Mouse (Mus musculus) neural tube, embryonic 15.5 days (tissue): ENCODE measurements around the gene Acp5. TPM values are rescaled to one million over a fixed set of nuclear protein-coding genes. Genes with fewer than 3 reads are reported as not detected.

Source experiments
- ATAC-seq: fragments of 200-750 bp; cut with Nextera tagmentation; 2 replicates; pipeline ENCODE4 v1.8.0; 2017; ENCODE audit warnings: mild to moderate bottlenecking, moderate TSS enrichment, moderate library complexity; ENCODE audit not compliant: low FRiP score
- H3K27ac ChIP-seq: fragments of 300-500 bp; sonication (generic); replicated peaks from 2 replicates; pipeline ENCODE4 v1.5.1; 2015; ENCODE audit warnings: mild to moderate bottlenecking, inconsistent platforms
- H3K27me3 ChIP-seq: fragments of 300-500 bp; sonication (generic); replicated peaks from 2 replicates; pipeline ENCODE4 v1.6.1; 2015; ENCODE audit warnings: inconsistent platforms
- H3K36me3 ChIP-seq: fragments of 300-500 bp; sonication (generic); 2 replicates; pipeline ENCODE4 v1.6.1; 2015; ENCODE audit warnings: inconsistent platforms
- H3K4me1 ChIP-seq: fragments of 300-500 bp; sonication (generic); 2 replicates; pipeline ENCODE4 v1.6.1; 2015; ENCODE audit warnings: inconsistent platforms
- H3K4me2 ChIP-seq: fragments of 300-500 bp; sonication (generic); 2 replicates; pipeline ENCODE4 v1.6.1; 2015; ENCODE audit warnings: inconsistent platforms, mild to moderate bottlenecking, moderate library complexity
- H3K4me3 ChIP-seq: fragments of 300-500 bp; sonication (generic); replicated peaks from 2 replicates; pipeline ENCODE4 v1.5.1; 2015; ENCODE audit warnings: mild to moderate bottlenecking, inconsistent platforms
- H3K9ac ChIP-seq: fragments of 300-500 bp; sonication (generic); replicated peaks from 2 replicates; pipeline ENCODE4 v1.6.1; 2015; ENCODE audit warnings: mild to moderate bottlenecking, inconsistent platforms
- H3K9me3 ChIP-seq: fragments of 300-500 bp; sonication (generic); replicated peaks from 2 replicates; pipeline ENCODE4 v1.6.1; 2016; ENCODE audit warnings: inconsistent platforms
- WGBS: fragments of 180-500 bp; shearing (Covaris S2); methylation state at CpG from one replicate; pipeline ENCODE4 v1.1.7; 2015; ENCODE audit warnings: mixed read lengths; 5-methylcytosine and 5-hydroxymethylcytosine counted together
- polyA plus RNA-seq: library from polyadenylated mRNA; unstranded; fragments of >200 nt; fragmentation: Nextera tagmentation; extraction: Ambion mirVana; gene quantifications from 2 replicates; pipeline ENCODE4 v1.2.1, GENCODE M21; 2015

Gene Acp5
- polyA plus RNA-seq: 1.0 and 7.1 TPM in 2 replicates

GRCm38 (mm10) chr9:22135644-22136390 lies at the start of gene Acp5:
Gene Acp5, minus strand, starts transcription at chr9:22135711.
- 72% methylated on average over 7 of the region's 7 CpGs for WGBS
- Histone ChIP-seq H3K27ac (no peak within 1 kb of the TSS), H3K4me3 (no peak within 1 kb of the TSS), H3K9ac (no peak within 1 kb of the TSS), H3K27me3 (peaks cover 20% of the 10 kb centered on the region), H3K4me1 (peaks cover 12% of the 10 kb centered on the region), H3K4me2 (no peak within 1 kb of the TSS), H3K9me3 (no peaks in the 10 kb centered on the region), H3K36me3 (no peaks in the 10 kb centered on the region)
- no peak for ATAC-seq

- Histone ChIP-seq H3K9ac (no peak overlapping the region), H3K4me3 (no peak overlapping the region), H3K27ac (no peak overlapping the region), H3K4me2 (no peak overlapping the region), H3K4me1 (no peaks in the 10 kb centered on the region), H3K36me3 (no peaks in the 10 kb centered on the region), H3K27me3 (no peaks in the 10 kb centered on the region), H3K9me3 (no peaks in the 10 kb centered on the region)
- 86% methylated on average over 4 of the region's 4 CpGs for WGBS
- no peak for ATAC-seq
These were observed 36.8 kb upstream of the Acp5 start for GRCm38 (mm10) chr9:22172318-22172717.

GRCm38 (mm10) chr9:22169327-22169726 lies 33.8 kb upstream of the Acp5 start:
- Histone ChIP-seq H3K36me3 (no peaks in the 10 kb centered on the region), H3K27ac (no peak overlapping the region), H3K4me2 (no peak overlapping the region), H3K4me3 (no peak overlapping the region), H3K27me3 (no peaks in the 10 kb centered on the region), H3K9me3 (no peaks in the 10 kb centered on the region), H3K9ac (no peak overlapping the region), H3K4me1 (peaks cover 5% of the 10 kb centered on the region; the same call in 1 of the 2 replicates)
- WGBS: 92% methylated on average over 11 of the region's 11 CpGs
- no peak for ATAC-seq

GRCm38 (mm10) chr9:22167751-22168150 lies 32.2 kb upstream of the Acp5 start:
- ATAC-seq: no peak
- Histone ChIP-seq H3K27ac (no peak overlapping the region), H3K9me3 (no peaks in the 10 kb centered on the region), H3K4me3 (no peak overlapping the region), H3K9ac (no peak overlapping the region), H3K36me3 (no peaks in the 10 kb centered on the region), H3K4me2 (no peak overlapping the region), H3K27me3 (no peaks in the 10 kb centered on the region), H3K4me1 (peaks cover 5% of the 10 kb centered on the region; the same call in 1 of the 2 replicates)
- WGBS: 98% methylated on average over 4 of the region's 4 CpGs

DNA sequence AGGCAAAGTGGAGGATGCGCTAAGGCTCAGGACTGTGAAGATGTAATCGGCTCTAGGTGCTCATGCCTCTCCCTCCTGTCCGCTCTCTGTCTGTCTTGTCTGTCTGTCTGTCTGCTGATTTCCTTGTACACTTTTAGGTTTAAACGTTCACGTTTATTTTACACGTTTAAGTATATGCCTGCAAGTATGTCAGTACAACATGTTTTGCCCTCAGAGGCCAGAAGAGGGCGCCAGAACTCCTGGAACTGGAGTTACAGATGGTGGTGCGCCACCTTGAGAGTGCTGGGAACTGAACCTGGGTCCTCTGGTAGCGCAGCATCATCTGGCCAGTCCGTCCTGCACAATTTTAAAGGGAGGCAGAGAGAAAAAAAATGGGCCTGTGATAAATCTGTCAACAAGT lies 31.2 kb upstream of the Acp5 start:
- WGBS: 94% methylated on average over 10 of the region's 10 CpGs

DNA sequence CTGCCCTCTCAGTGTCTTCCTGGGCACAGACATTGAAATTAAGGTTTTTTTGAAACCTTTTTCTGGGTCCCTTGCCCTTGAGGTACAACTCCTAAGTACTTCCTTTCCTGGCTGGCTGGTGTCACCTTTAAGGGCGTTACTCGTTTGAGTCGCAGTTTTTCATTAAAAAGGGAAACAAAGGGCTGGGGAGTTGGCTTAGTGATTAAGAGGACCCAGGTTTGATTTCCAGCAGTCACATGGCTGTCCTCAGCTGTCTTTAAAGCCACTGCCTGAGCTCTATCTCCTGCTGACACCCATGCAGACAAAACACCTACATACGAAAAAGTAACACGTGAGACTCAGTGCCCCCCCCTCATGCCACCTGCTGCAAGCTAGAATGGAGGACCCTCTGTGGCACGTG lies 30.5 kb upstream of the Acp5 start:
- WGBS: 60% methylated on average over 6 of the region's 6 CpGs
- Histone ChIP-seq H3K27ac (no peak overlapping the region), H3K9me3 (no peaks in the 10 kb centered on the region), H3K4me1 (peaks cover 5% of the 10 kb centered on the region; the same call in 1 of the 2 replicates), H3K27me3 (no peaks in the 10 kb centered on the region), H3K9ac (no peak overlapping the region), H3K36me3 (no peaks in the 10 kb centered on the region), H3K4me2 (no peak overlapping the region; the same call in 1 of the 2 replicates), H3K4me3 (no peak overlapping the region)
- ATAC-seq: no peak

More for the DNA sequence above, 31.2 kb upstream of the Acp5 start:
- Histone ChIP-seq H3K4me3 (no peak overlapping the region), H3K36me3 (no peaks in the 10 kb centered on the region), H3K9me3 (no peaks in the 10 kb centered on the region), H3K27ac (no peak overlapping the region), H3K27me3 (no peaks in the 10 kb centered on the region), H3K4me2 (no peak overlapping the region), H3K9ac (no peak overlapping the region), H3K4me1 (peaks cover 5% of the 10 kb centered on the region; the same call in 1 of the 2 replicates)
- ATAC-seq: no peak

DNA sequence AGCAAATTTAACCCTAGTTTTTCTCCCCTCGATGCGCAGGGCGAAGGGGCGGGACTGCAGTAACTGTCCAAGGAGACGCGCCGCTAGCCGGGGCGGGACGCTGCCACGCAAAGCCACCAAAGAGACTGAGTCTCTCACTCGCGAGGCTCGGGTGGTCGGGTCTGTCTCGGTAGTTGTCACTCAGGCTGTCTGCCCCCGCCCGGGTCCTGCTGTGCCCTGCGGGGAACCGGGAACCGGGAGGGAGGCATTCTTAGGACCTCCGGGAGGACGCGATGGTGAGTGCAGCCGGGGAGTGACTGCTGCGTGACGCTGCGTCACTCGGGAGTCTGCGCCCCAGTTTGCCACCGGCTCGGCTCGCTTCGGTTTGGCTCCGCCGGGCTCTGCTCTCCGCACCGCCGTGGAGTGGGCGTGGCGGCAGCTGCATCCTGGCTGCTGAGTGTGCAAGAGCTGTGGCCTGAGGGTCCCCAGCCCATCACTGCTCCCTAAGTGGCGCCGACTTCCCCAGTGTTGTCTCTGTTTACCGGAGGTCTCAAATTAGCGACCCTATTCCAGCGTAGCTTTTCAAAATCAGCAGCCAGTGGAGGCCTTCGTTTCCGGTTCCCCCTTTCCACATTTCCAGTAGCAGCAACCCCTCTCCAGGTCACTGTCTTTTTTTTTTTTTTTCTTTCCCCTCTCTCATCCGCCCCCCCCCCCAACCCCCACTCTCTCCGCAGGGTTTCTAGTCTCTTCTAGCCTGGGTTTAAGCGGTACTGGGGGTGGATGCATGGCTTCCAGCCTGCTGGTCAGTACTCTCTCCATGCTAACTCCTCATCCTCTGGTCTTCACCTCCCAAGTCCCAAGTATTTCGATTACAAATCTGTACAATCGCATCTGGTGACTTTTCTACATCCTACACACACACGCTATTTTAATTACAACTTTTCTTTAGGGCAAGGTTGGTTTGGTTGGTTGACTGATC lies 29.5 kb upstream of the Acp5 start:
- peak overlapping the region; percentile 85 for H3K27ac ChIP-seq
- peak; percentile 90 for ATAC-seq
- no peaks in the 10 kb centered on the region for H3K36me3 ChIP-seq
- H3K27me3 ChIP-seq: no peaks in the 10 kb centered on the region
- peak overlapping the region; percentile 90 for H3K4me2 ChIP-seq
- H3K9me3 ChIP-seq: no peaks in the 10 kb centered on the region
- 2% methylated on average over 53 of the region's 54 CpGs for WGBS
- H3K4me1 ChIP-seq: peaks cover 5% of the 10 kb centered on the region; the same call in 1 of the 2 replicates
- H3K9ac ChIP-seq: peak overlapping the region; percentile 74
- H3K4me3 ChIP-seq: peak overlapping the region; percentile 61

DNA sequence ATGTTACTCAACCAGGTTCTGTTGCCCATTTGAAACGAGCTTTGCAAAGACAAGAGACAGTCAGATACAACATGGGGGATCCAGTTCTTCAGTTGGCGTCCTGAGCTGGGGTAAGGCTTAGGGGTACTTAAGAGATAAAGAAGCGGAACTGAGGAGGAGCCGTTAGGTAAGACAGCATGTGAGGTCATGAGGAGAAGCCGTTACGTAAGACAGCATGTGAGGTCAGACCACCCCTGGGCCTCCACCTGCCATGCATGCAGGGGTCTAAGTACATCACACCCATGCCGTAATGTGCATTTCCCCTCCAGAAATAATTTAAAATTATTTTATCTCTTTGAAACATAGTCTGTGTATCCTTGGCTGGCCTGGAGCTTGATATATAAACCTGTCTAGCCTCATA lies 27.4 kb upstream of the Acp5 start:
- Histone ChIP-seq H3K4me3 (no peak overlapping the region), H3K27me3 (no peaks in the 10 kb centered on the region), H3K4me2 (no peak overlapping the region), H3K36me3 (no peaks in the 10 kb centered on the region; the same call in 1 of the 2 replicates), H3K4me1 (peaks cover 12% of the 10 kb centered on the region), H3K27ac (no peak overlapping the region), H3K9ac (no peak overlapping the region), H3K9me3 (no peaks in the 10 kb centered on the region)
- 87% methylated on average over 7 of the region's 7 CpGs for WGBS
- no peak for ATAC-seq

DNA sequence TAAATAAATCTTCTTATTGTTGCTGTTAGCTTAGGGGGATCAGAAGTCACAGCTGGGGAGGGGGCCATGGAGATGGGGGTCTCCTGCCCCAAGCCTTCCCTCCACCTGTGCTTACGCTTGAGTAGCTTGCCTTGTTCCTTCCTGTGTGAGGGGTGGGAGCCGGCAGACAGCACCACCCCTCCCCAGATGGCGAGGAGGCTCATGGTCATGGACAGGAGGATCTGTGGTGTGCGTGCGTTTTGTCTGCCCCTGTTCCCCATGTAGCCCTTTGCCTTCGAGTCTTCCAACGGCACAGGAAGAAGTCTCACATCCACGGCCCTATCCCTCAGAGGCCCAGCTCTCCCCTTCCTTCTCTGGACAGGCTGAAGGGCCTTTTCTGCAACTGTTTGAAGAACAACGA lies 26.8 kb upstream of the Acp5 start:
- Histone ChIP-seq H3K36me3 (no peaks in the 10 kb centered on the region; the same call in 1 of the 2 replicates), H3K9me3 (no peaks in the 10 kb centered on the region), H3K4me2 (no peak overlapping the region), H3K27me3 (no peaks in the 10 kb centered on the region), H3K4me1 (peaks cover 18% of the 10 kb centered on the region), H3K9ac (no peak overlapping the region), H3K4me3 (no peak overlapping the region), H3K27ac (no peak overlapping the region)
- 83% methylated on average over 9 of the region's 9 CpGs for WGBS
- ATAC-seq: no peak

- ATAC-seq: no peak
- WGBS: 44% methylated on average over 6 of the region's 6 CpGs
- H3K36me3 ChIP-seq: no peaks in the 10 kb centered on the region; the same call in 1 of the 2 replicates
These were observed 25.8 kb upstream of the Acp5 start for GRCm38 (mm10) chr9:22161299-22161698.

DNA sequence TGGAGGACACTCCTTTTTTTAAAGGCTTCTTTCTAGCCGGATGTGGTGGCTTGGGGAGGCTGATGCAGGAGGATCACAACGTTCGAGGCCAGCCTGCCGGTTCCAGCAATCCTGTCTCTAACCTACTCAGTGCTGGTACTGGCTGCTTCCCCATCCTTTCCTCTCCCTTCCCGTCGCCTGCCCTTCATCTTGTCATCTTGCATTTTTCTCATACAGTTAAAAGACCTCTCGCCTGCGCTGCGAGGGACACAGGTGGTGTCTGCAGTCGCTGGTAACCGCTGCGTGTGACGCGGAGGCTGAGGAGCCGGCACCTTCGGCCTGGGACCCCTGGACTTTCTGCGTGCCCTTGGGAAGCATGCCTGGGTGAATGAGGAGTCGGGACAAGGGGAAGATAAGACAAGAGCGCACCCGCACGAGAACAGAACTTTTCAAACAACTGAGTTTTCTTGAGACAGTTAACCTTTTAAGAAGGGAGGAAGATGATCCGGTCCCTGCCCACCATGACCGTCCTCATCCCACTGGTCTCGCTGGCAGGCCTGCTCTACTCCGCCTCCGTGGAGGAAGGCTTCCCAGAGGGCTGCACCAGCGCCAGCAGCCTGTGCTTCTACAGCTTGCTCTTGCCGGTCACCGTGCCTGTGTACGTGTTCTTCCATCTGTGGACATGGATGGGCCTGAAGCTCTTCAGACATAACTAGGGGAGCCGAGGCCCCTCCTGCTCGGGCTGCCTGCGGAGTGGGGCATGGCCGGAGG lies 22.2 kb upstream of the Acp5 start:
- peak overlapping the region; percentile 86 for H3K9ac ChIP-seq
- peak overlapping the region; percentile 78 for H3K4me3 ChIP-seq
- H3K27me3 ChIP-seq: no peaks in the 10 kb centered on the region
- H3K4me1 ChIP-seq: peaks cover 22% of the 10 kb centered on the region
- ATAC-seq: no peak
- H3K4me2 ChIP-seq: peak overlapping the region; percentile 66
- H3K27ac ChIP-seq: peak overlapping the region; percentile 96
- H3K36me3 ChIP-seq: no peaks in the 10 kb centered on the region; the same call in 1 of the 2 replicates
- 65% methylated on average over 34 of the region's 34 CpGs for WGBS
- H3K9me3 ChIP-seq: no peaks in the 10 kb centered on the region

More at GRCm38 (mm10) chr9:22161299-22161698, 25.8 kb upstream of the Acp5 start:
- Histone ChIP-seq H3K4me1 (peaks cover 20% of the 10 kb centered on the region), H3K4me3 (no peak overlapping the region), H3K4me2 (no peak overlapping the region), H3K27ac (no peak overlapping the region), H3K9me3 (no peaks in the 10 kb centered on the region), H3K9ac (no peak overlapping the region), H3K27me3 (no peaks in the 10 kb centered on the region)
